Mouse (Mus musculus): ENCODE data around the gene Syt6. TPM values are rescaled to one million over a fixed set of nuclear protein-coding genes. Genes with fewer than 3 reads are reported as not detected.

Syt6 gene
- total RNA-seq, 2 experiments from 2014 or later: not detected

Small RNA genes within 50 kb of the gene (microRNA-seq; reads per million reads assigned to microRNA genes)
- gene Gm25325: not detected

Other genes starting within 250 kb of the Syt6 start
- gene Atg4a-ps, start 70.8 kb downstream of the Syt6 start, total RNA-seq (2021): 1 to 10 TPM in 1 of 2 experiments, not detected in 1; 1.8 TPM
- 1 to 10 TPM; 5.4 to 5.7 TPM for gene Olfml3, start 162.8 kb downstream of the Syt6 start, total RNA-seq (2021)
- not detected for gene Gm10964, start 164.1 kb downstream of the Syt6 start, total RNA-seq (2021)
- 100 to 1,000 TPM in 1 of 2 experiments, 10 to 100 TPM in 1; 90.0 to 101 TPM for gene Hipk1, start 216.3 kb downstream of the Syt6 start, total RNA-seq (2021)
- 1 to 10 TPM; 7.3 to 8.6 TPM for gene Dclre1b, start 234.2 kb downstream of the Syt6 start, total RNA-seq (2021)
- gene Ap4b1, start 234.3 kb downstream of the Syt6 start, total RNA-seq (2021): 10 to 100 TPM; 11.7 to 14.9 TPM
- gene Gm43064, start 234.3 kb downstream of the Syt6 start, total RNA-seq (2021): not detected